Mouse (Mus musculus): Measurements from ENCODE around the gene Pygm. TPM values are rescaled to one million over a fixed set of nuclear protein-coding genes. Genes with fewer than 3 reads are reported as not detected.

Pygm gene
- total RNA-seq, 2 experiments from 2014 or later = 6,181 to 10,031 TPM

- intact Hi-C loops (cut with DNase I) = no loop called here
- no peak for TF ChIP-seq CTCF (IDR thresholded peaks at IDR 0.05)
These were observed 6.7 kb upstream of the Pygm start for GRCm38 (mm10) chr19:6377327-6378040.

GRCm38 (mm10) chr19:6380411-6381166, 3.6 kb upstream of the Pygm start:
- no peak for TF ChIP-seq CTCF (IDR thresholded peaks at IDR 0.05)
- Histone ChIP-seq H3K4me3 (peak overlapping the region; percentile 26; the same call in 1 of the 2 replicates), H3K27ac (peak overlapping the region; percentile 98)
- peak; percentile 19 for DNase-seq
- intact Hi-C loops (cut with DNase I) = no loop called here

More at GRCm38 (mm10) chr19:6377327-6378040, 6.7 kb upstream of the Pygm start:
- Histone ChIP-seq H3K27ac (peak overlapping the region; percentile 92), H3K4me3 (peak overlapping the region; percentile 64)
- DNase-seq = peak; percentile 74

GRCm38 (mm10) chr19:6381238-6381637, 3.0 kb upstream of the Pygm start:
- DNase-seq = peak; percentile 38

GRCm38 (mm10) chr19:6382323-6382924, 1.8 kb upstream of the Pygm start:
- intact Hi-C loops (cut with DNase I) = no loop called here
- TF ChIP-seq CTCF (IDR thresholded peaks at IDR 0.05) = no peak
- H3K4me3 ChIP-seq = peak overlapping the region; percentile 71
- peak; percentile 79 for DNase-seq
- peak overlapping the region; percentile 98 for H3K27ac ChIP-seq

More at GRCm38 (mm10) chr19:6381238-6381637, 3.0 kb upstream of the Pygm start:
- H3K27ac ChIP-seq = peak overlapping the region; percentile 98
- H3K4me3 ChIP-seq = no peak overlapping the region
- intact Hi-C loops (cut with DNase I) = no loop called here
- TF ChIP-seq CTCF (IDR thresholded peaks at IDR 0.05) = no peak

GRCm38 (mm10) chr19:6383470-6383869, 729 bp upstream of the Pygm start:
- intact Hi-C loops (cut with DNase I) = no loop called here
- DNase-seq = peak; percentile 87

GRCm38 (mm10) chr19:6384954-6385353, 755 bp downstream of the Pygm start:
- peak overlapping the region; percentile 71 for H3K4me3 ChIP-seq
- TF ChIP-seq CTCF (IDR thresholded peaks at IDR 0.05) = no peak
- peak overlapping the region; percentile 98 for H3K27ac ChIP-seq
- peak; percentile 90 for DNase-seq
- intact Hi-C loops (cut with DNase I) = loop anchor here (1.0 kb wide), 1 partner anchor 9 kb away; no protein-coding TSS in a partner anchor

More at GRCm38 (mm10) chr19:6383470-6383869, 729 bp upstream of the Pygm start:
- peak overlapping the region; percentile 71 for H3K4me3 ChIP-seq
- no peak for TF ChIP-seq CTCF (IDR thresholded peaks at IDR 0.05)
- peak overlapping the region; percentile 98 for H3K27ac ChIP-seq

- no peak for TF ChIP-seq CTCF (IDR thresholded peaks at IDR 0.05)
- Histone ChIP-seq H3K27ac (peak overlapping the region; percentile 98), H3K4me3 (peak overlapping the region; percentile 71)
- intact Hi-C loops (cut with DNase I) = no loop called here
- no peak for DNase-seq
These were observed 1.2 kb downstream of the Pygm start for GRCm38 (mm10) chr19:6385419-6385818.

- intact Hi-C loops (cut with DNase I) = no loop called here
- Histone ChIP-seq H3K4me3 (peak overlapping the region; percentile 71), H3K27ac (peak overlapping the region; percentile 98)
- no peak for TF ChIP-seq CTCF (IDR thresholded peaks at IDR 0.05)
- peak; percentile 60 for DNase-seq
These were observed 1.6 kb downstream of the Pygm start for GRCm38 (mm10) chr19:6385821-6386220.

- H3K27ac ChIP-seq = peak overlapping the region; percentile 98
- peak; percentile 48 for DNase-seq
- intact Hi-C loops (cut with DNase I) = no loop called here
- no peak for TF ChIP-seq CTCF (IDR thresholded peaks at IDR 0.05)
- H3K4me3 ChIP-seq = peak overlapping the region; percentile 71
These were observed 2.0 kb downstream of the Pygm start for GRCm38 (mm10) chr19:6386234-6386633.

GRCm38 (mm10) chr19:6388006-6388405, 3.8 kb downstream of the Pygm start:
- TF ChIP-seq CTCF (IDR thresholded peaks at IDR 0.05) = peak; percentile 53
- H3K4me3 ChIP-seq = peak overlapping the region; percentile 71
- peak; percentile 86 for DNase-seq
- intact Hi-C loops (cut with DNase I) = no loop called here
- H3K27ac ChIP-seq = peak overlapping the region; percentile 98

GRCm38 (mm10) chr19:6389803-6390202, 5.6 kb downstream of the Pygm start:
- intact Hi-C loops (cut with DNase I) = no loop called here
- DNase-seq = no peak
- Histone ChIP-seq H3K4me3 (peak overlapping the region; percentile 71), H3K27ac (peak overlapping the region; percentile 98)
- TF ChIP-seq CTCF (IDR thresholded peaks at IDR 0.05) = no peak

GRCm38 (mm10) chr19:6390251-6390650, 6.1 kb downstream of the Pygm start:
- no peak for TF ChIP-seq CTCF (IDR thresholded peaks at IDR 0.05)
- H3K27ac ChIP-seq = peak overlapping the region; percentile 98
- H3K4me3 ChIP-seq = peak overlapping the region; percentile 71
- intact Hi-C loops (cut with DNase I) = no loop called here
- DNase-seq = peak; percentile 39
